Mouse (Mus musculus) spleen, adult 2 months (tissue): ENCODE data around the gene Dnajc7. TPM values are rescaled to one million over a fixed set of nuclear protein-coding genes. Genes with fewer than 3 reads are reported as not detected.
"Not testable (repeated sequence)": the region's sequence is repeated elsewhere in the genome, so short reads cannot be mapped to it uniquely, and the experiment has no call there.

Experiments used
- DNase-seq, 2 experiments: peaks; one replicate each; pipeline versions ENCODE4 v3.0.0 to v3.0.0-alpha.2; 2012 to 2021; ENCODE audit warnings: low spot score in 2 of 2, low read depth in 1 of 2
- H3K27ac ChIP-seq: fragments of 200-500 bp; 2 replicates; pipeline ENCODE4 v1.5.1; 2012; ENCODE audit warnings: low read length, inconsistent platforms; ENCODE audit not compliant: insufficient read depth
- H3K27me3 ChIP-seq: fragments of 200-500 bp; 2 replicates; pipeline ENCODE4 v1.6.1; 2012; ENCODE audit warnings: mild to moderate bottlenecking, moderate library complexity, low read length, inconsistent platforms; ENCODE audit not compliant: control insufficient read depth, insufficient read depth
- H3K36me3 ChIP-seq: fragments of 200-500 bp; 2 replicates; pipeline ENCODE4 v1.6.1; 2012; ENCODE audit warnings: mild to moderate bottlenecking, low read length, inconsistent platforms; ENCODE audit not compliant: control insufficient read depth, insufficient read depth
- H3K4me1 ChIP-seq: fragments of 200-500 bp; 2 replicates; pipeline ENCODE4 v1.6.1; 2011; ENCODE audit warnings: inconsistent platforms; ENCODE audit not compliant: control insufficient read depth, insufficient read depth, insufficient read length
- H3K4me3 ChIP-seq: fragments of 200-500 bp; 2 replicates; pipeline ENCODE4 v1.5.1; 2011; ENCODE audit warnings: mild to moderate bottlenecking, inconsistent platforms; ENCODE audit not compliant: insufficient read depth, insufficient read length; ENCODE audit errors: extremely low read depth
- CTCF ChIP-seq: fragments of 200-500 bp; IDR thresholded peaks from 2 replicates; pipeline ENCODE4 v1.5.1; 2011; ENCODE audit warnings: mild to moderate bottlenecking, inconsistent platforms; ENCODE audit not compliant: insufficient read depth, insufficient read length, insufficient replicate concordance; ENCODE audit errors: extremely low read depth
- POLR2A ChIP-seq: fragments of 200-500 bp; IDR thresholded peaks from 2 replicates; pipeline ENCODE4 v1.6.1; 2011; ENCODE audit warnings: low read depth, low read length, inconsistent platforms
- WGBS: fragments of 180-500 bp; shearing (Covaris S2); methylation state at CpG from one replicate; pipeline ENCODE4 v1.1.7; 2018; 5-methylcytosine and 5-hydroxymethylcytosine counted together
- polyA plus RNA-seq: library from polyadenylated mRNA; depleted of rRNA; stranded (reverse); fragments of >200 nt; gene quantifications from 2 replicates; pipeline ENCODE4 v1.2.3, GENCODE M21; 2012; rRNA removed

The Dnajc7 gene
- 43.9 and 53.7 TPM in 2 replicates for polyA plus RNA-seq

- TF ChIP-seq POLR2A (no peak), CTCF (no peak)
- WGBS, result 8% methylated on average over 11 of the region's 11 CpGs
- Histone ChIP-seq H3K36me3 (peaks cover 2% of the 10 kb centered on the region; the same call in 1 of the 2 replicates), H3K4me1 (peaks cover 13% of the 10 kb centered on the region), H3K27me3 (no peaks in the 10 kb centered on the region), H3K4me3 (peak within 1 kb of the TSS; percentile 91), H3K27ac (peak within 1 kb of the TSS; percentile 91)
- peak in 1 of 2 experiments; percentile 35 for DNase-seq
Observed at GRCm38 (mm10) chr11:100619982-100620381, at the start of gene Dnajc7. Gene Dnajc7, minus strand, starts transcription at chr11:100620168.

GRCm38 (mm10) chr11:100659806-100660205 lies 39.8 kb upstream of the Dnajc7 start:
- TF ChIP-seq POLR2A (no peak), CTCF (no peak)
- Histone ChIP-seq H3K36me3 (no peaks in the 10 kb centered on the region), H3K4me1 (no peaks in the 10 kb centered on the region), H3K27me3 (no peaks in the 10 kb centered on the region), H3K27ac (no peak overlapping the region), H3K4me3 (no peak overlapping the region)
- 91% methylated on average over 10 of the region's 10 CpGs for WGBS
- DNase-seq, result no peak

DNA sequence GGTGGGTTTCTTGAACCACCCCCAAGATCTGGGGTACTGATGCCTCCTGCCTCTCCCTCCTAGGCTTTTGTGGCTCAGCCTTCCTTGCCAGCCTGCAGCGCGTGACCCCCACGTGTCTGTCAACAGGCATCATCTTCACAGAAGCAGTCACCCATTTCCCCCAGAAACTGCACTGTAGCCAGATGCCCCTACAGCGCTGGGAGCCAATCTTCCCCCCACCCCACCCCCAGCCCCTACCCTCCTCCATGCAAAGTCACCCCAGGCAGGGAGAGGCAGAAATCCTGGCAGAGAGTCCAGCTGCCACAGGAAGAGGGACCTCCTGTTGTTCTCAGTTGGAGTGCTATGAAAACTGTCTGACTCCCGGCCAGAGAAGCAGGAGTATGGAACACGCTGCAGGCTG lies 36.5 kb upstream of the Dnajc7 start:
- WGBS, result 44% methylated on average over 6 of the region's 6 CpGs
- TF ChIP-seq CTCF (no peak), POLR2A (no peak)
- no peaks in the 10 kb centered on the region for H3K27me3 ChIP-seq

DNA sequence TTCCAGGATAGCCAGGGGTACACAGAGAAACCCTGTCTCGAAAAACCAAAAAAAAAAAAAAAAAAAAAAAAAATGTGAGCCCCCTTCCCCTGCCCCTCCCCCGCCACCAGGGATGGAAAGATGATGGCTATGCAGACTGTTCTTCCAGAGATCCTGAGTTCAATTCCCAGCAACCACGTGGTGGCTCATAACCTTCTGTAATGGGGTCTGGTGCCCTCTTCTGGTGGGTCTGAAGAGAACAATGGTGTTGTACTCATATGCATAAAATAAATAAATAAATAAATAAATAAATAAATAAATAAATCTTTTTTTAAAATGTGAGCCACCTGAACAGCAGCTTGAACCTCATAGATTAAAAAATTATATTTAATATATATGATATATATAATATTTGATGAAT lies 35.6 kb upstream of the Dnajc7 start:
- 44% methylated on average over 3 of the region's 3 CpGs for WGBS
- H3K27ac ChIP-seq, H3K36me3 ChIP-seq, H3K4me3 ChIP-seq, DNase-seq, H3K4me1 ChIP-seq, H3K27me3 ChIP-seq: not testable (repeated sequence)

More for the DNA sequence above, 36.5 kb upstream of the Dnajc7 start:
- H3K4me3 ChIP-seq, result no peak overlapping the region
- no peaks in the 10 kb centered on the region for H3K36me3 ChIP-seq
- DNase-seq, result no peak
- H3K4me1 ChIP-seq, result no peaks in the 10 kb centered on the region
- no peak overlapping the region for H3K27ac ChIP-seq

DNA sequence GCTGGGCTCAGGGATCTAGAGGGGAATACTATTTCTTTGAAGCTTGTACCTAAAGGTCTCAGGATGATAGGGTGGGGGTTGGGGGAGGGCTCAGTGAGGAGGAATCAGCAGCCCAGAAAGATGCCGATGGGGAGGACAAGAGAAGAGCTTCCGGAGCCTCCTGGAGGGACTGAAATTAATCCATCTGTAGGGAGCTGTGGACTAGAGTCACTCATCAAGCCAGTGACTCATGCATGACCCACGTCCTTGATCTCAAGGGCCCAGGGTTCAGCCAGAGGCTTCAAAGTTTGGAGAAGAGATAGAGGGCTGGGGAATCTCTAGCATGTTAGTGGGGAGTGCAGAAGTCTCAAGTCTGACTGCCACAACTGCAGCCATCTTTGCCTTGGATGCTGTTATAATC lies 31.8 kb upstream of the Dnajc7 start:
- Histone ChIP-seq H3K27ac (no peak overlapping the region), H3K36me3 (no peaks in the 10 kb centered on the region), H3K4me1 (no peaks in the 10 kb centered on the region), H3K27me3 (peaks cover 2% of the 10 kb centered on the region; the same call in 1 of the 2 replicates), H3K4me3 (no peak overlapping the region)
- TF ChIP-seq POLR2A (no peak), CTCF (no peak)
- DNase-seq, result no peak
- WGBS, result 54% methylated on average over 3 of the region's 3 CpGs

DNA sequence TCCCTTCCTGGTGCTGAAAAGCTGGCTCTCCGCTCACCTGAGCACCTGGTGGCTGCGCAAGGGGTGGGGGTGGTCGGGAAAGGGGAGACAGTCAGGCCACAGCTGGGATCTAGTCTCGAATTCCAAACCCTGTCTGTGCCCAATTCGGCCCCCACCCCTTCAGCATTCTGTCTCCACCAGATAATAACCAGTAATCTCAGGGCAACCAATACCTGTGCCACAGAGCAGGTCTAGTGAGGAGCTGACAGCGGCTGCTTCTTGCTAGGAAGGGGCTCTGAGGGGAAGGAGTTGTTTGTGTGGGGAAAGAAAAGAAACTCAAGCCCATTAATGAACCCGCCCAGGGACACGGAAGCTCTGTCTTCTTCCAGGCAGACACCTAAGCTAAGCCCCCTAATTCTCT lies 31.2 kb upstream of the Dnajc7 start:
- TF ChIP-seq CTCF, result no peak
- TF ChIP-seq POLR2A, result no peak
- H3K27me3 ChIP-seq, result peaks cover 2% of the 10 kb centered on the region; the same call in 1 of the 2 replicates
- 36% methylated on average over 8 of the region's 8 CpGs for WGBS
- no peak for DNase-seq
- H3K36me3 ChIP-seq, result no peaks in the 10 kb centered on the region
- H3K4me3 ChIP-seq, result no peak overlapping the region
- no peaks in the 10 kb centered on the region for H3K4me1 ChIP-seq
- no peak overlapping the region for H3K27ac ChIP-seq

DNA sequence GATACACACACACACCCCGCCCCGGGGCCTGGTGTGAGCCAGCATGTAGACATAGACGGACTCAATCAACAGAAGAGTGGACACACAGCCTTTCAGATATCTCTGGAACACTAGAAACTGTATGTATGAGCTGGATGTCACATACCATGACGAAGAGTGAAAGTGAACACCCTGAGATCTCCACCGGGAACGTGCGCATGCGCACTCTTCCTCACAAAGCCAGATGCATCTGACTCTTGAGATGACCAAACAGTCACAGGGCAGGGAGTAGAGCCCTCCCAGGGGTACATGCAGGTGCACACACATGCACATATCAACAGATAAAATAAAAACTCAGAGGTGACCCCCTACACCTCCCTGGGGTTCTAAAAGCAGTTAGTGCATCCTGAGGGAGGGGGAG lies 28.4 kb upstream of the Dnajc7 start:
- no peak overlapping the region for H3K4me3 ChIP-seq
- H3K27ac ChIP-seq, result no peak overlapping the region
- H3K36me3 ChIP-seq, result no peaks in the 10 kb centered on the region
- H3K27me3 ChIP-seq, result peaks cover 2% of the 10 kb centered on the region; the same call in 1 of the 2 replicates
- WGBS, result 87% methylated on average over 8 of the region's 8 CpGs
- no peaks in the 10 kb centered on the region for H3K4me1 ChIP-seq
- DNase-seq, result no peak
- TF ChIP-seq POLR2A, result no peak

DNA sequence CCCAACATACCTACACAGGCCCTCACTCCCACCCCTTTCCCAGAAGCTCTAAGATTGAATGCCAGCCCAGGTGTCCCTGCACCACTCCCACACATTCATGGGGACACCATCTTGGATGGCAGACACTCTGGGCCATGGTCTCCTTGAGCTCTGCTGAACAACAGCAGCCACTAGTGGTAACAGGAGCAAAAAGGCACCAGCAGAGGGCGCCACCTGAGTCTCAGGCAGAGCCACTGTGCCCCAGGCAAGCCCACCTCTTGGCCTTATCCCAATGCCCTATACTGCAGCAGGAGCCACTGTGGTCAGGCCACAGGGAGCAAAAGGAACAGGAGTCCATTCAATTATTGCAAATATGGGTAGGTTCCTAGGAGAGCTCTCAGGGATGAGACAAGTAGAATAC lies 26.3 kb upstream of the Dnajc7 start:
- no peaks in the 10 kb centered on the region for H3K4me1 ChIP-seq
- no peak overlapping the region for H3K4me3 ChIP-seq
- WGBS, result 19% methylated on average over 1 of the region's 1 CpGs
- peak in 1 of 2 experiments; percentile 42 for DNase-seq
- no peaks in the 10 kb centered on the region for H3K36me3 ChIP-seq
- H3K27ac ChIP-seq, result no peak overlapping the region
- H3K27me3 ChIP-seq, result peaks cover 2% of the 10 kb centered on the region; the same call in 1 of the 2 replicates
- TF ChIP-seq CTCF (peak; percentile 51; the same call in 1 of the 2 replicates), POLR2A (no peak)
